Mouse (Mus musculus) right cerebral cortex, postnatal 14 days (tissue): ENCODE data around the gene Trak1.
"Not testable (repeated sequence)": the region's sequence is repeated elsewhere in the genome, so short reads cannot be mapped to it uniquely, and the experiment has no call there.

Source experiments
- DNase-seq: peaks from one replicate; pipeline ENCODE4 v3.0.0; 2022

Gene Trak1

DNA sequence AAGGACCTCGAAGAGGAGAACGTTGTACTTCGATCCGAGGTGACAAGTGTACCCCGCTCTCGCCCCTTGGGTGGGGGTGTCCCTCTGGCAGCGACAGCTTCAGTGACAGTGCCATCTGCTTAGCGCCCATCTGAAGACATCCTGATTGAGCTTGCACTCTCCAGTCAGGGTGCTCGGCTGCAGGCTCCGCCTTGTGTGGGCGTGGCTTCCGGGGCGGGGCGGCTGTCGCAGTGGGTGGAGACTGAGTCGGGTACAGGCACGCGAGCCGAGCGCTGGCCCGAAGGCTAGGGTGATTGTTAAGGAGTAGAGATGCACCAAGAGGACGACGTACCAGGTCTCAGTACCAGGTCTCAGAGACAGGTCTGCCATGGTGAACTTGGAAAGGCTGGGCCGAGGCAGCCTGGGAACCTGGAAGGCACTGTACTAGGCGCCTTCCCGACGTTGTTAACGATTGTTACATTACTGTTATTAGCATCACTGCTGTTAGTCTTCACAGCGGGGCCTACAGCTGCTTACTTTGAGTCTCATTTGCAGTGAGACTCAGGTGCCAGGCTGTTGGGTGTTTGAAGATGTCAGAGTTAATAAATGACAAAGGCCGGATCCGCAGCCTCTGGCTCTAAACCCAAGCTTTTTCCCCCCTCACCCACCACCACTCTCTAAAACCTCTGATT, 146.5 kb downstream of the Trak1 start:
- DNase-seq = no peak

DNA sequence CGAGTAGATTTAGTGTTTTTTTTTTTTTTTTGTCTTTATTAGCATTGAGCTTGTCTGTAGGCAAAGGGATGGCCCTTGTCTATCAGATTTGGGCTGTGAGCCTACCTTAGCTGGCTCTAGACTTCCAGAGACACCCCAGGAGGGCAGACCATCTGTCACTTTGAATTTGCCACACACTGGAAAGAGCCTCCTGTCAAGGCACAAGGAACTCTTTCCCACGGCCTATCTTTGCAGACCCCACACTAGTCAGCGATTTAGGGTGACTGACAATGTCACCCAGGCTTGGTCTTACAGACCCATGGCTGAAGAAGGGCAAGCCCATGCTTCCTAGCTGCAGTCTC, 147.0 kb downstream of the Trak1 start:
- no peak for DNase-seq

- peak; percentile 54 for DNase-seq
Observed at GRCm38 (mm10) chr9:121445364-121445763, 148.1 kb downstream of the Trak1 start.

DNA sequence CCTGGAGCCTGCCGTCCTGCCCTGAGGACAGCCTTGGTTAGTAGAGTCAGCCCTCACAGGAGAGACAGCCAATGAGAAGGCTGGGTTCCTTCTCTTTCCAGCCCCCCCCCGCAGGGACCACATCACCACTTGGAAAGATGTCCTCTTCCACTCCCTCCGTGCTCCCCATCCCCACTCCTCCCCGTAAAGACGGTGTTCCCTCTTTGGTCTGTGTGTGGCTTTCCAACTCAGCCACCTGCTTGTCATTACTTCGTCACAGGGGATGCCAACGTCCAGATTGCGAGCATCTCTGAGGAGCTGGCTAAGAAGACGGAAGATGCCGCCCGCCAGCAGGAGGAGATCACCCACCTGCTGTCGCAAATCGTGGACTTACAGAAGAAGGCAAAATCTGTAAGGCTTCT, 149.1 kb downstream of the Trak1 start:
- DNase-seq = peak; percentile 46

DNA sequence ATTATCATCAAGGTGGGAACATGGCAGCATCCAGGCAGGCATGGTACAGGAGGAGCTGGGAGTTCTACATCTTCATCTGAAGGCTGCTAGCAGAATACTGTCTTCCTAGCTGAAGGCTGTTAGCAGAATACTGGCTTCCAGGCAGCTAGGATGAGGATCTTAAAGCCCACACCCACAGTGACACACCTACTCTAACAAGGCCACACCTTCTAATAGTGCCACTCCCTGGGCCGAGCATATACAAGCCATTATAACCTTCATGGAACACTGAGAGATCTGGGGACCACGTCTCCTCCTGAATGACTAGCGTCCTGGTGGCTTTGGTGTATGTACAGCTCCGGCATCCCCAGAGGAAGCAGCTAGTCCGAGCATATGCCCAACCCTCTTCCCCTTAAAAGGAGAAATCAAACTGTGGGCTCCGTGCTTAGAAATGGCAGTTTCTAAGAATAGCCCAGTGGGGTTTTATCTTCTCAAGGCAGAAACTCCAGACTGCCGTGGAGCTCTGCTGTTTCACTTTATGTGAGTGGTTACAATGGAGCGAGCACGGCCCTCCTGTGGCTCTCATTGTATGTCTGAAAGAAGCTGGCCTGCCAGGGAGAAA, 155.1 kb downstream of the Trak1 start:
- not testable (repeated sequence) for DNase-seq

- no peak for DNase-seq
Observed at GRCm38 (mm10) chr9:121454891-121455290, 157.6 kb downstream of the Trak1 start.

GRCm38 (mm10) chr9:121456739-121457515, 159.6 kb downstream of the Trak1 start:
- DNase-seq = no peak

- peak; percentile 48 for DNase-seq
Observed at GRCm38 (mm10) chr9:121458466-121458865, 161.2 kb downstream of the Trak1 start.

DNA sequence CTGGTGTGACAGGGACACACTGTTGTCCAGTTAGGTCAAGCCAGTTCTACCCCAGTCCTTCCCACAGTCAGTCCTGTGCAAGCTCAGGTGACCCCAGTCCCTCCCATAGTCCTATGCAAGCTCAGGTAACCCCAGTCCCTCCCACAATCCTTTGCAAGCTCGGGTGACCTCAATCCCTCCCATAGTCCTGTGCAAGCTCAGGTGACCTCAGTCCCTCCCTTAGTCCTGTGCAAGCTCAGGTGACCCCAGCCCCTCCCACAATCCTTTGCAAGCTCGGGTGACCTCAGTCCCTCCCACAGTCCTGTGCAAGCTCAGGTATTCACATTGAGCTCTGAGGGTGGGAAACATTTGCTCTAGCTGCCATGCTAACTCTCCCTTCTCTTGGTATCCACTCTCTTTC, 162.6 kb downstream of the Trak1 start:
- no peak for DNase-seq

GRCm38 (mm10) chr9:121460527-121460926, 163.2 kb downstream of the Trak1 start:
- no peak for DNase-seq

DNA sequence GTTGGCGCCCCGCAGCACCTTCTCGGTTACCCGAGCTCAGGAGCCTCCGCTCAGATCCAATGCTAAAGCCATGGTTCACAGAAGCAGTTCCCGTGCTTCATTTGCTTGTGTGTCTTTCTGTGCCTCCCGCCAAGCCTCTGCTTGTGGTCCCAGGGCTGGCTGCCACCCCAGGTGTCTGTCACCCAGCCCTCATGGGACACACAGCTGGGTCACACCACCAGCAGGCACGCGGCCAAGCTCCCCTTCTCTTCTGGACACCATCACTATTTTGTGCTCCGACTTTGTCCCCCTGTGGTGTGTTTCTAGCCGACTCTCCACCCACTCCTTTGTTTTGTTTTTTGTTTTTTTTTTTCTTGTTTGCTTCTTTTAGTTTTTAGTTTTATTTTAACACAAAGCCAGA, 170.2 kb downstream of the Trak1 start:
- no peak for DNase-seq

GRCm38 (mm10) chr9:121469711-121470110, 172.4 kb downstream of the Trak1 start:
- DNase-seq = no peak

GRCm38 (mm10) chr9:121474771-121475170, 177.5 kb downstream of the Trak1 start:
- no peak for DNase-seq

- DNase-seq = no peak
Observed at GRCm38 (mm10) chr9:121475488-121476452, 178.5 kb downstream of the Trak1 start.

DNA sequence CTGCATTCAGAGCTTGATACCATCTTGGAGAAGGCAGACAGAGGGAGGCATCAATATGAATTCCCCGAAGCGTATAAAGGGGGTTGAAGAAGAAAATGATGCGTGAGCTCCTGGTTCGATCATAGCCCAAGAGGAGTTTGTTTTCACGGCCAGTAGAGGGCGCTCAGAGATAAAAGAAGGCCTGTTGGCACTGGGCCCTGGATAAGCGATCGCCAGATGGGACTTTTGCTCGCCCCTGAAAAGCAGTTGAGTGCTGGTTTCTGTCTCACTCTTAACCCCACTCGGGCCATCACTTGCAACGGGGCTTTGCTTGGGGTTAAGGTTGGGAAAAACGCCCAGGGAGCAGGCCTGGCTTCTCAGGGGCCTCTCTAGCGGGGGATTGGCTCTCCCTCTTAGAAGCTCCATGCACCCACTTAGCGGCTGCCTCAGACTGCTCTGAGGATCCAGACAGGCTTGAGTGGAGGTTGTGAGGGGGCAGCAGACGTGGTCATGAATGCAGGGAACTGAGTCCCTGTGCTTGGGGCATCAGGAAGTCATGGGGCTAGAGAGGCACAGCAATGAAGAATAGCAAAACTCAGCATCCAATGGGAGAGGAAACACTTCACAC, 180.1 kb downstream of the Trak1 start:
- DNase-seq = peak; percentile 86

DNA sequence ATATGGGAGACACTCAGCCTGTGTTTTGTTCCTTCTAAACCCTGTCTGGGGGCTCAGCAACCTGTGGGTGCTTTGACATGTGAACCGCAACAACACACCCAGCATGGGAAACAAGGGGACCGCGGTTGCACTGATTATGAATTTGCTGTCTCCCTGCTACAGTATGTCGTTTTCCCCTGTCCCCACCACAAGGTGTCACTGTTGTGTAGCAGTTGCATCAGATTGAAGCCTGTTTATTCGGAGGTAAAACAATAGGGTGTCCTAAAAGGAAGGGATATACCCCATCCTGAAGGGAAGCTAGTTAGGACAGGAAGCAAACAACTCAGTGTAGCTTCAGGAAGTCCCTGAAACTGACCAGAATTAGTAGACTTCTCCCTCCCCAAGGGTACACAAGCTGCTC, 182.2 kb downstream of the Trak1 start:
- peak; percentile 71 for DNase-seq

GRCm38 (mm10) chr9:121487216-121487615, 189.9 kb downstream of the Trak1 start:
- no peak for DNase-seq

- DNase-seq = no peak
Observed at GRCm38 (mm10) chr9:121491592-121492240, 194.4 kb downstream of the Trak1 start.

DNA sequence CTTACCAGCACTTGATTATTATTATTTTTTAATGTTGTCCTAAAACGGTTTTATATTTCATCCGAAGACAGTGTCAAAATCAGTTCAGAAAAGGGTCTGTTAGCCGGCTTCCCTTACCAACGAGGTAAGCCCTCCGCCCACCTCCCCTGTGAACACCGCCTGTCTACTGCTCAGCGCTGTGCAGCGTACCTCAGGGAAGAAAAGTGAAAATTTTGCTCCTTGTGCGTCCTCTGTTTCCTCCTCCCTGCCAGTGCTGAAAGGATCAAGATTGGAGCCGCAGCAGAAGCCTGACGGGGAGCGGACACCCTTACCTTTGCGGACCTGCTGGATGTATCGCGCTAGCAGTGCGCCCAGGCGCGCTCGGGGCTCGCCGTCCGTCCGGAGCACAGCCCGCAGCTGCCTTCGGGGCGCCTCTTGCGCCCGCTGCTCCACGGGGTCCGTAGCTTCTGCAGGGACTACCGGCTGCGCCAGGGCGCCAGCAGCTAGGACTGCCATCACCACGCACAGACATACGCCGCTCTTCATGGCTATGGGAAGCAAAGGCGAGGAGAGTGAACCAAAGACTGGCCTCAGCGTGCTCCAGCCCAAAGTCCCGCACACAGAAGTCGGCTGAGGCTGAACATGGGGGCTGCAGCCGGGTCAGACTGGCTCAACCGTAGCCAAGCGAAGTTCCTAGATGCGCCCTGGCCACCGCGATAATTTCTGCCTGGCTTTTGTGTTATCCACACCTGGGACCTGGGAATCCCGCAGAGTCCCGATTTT, 196.9 kb downstream of the Trak1 start:
- no peak for DNase-seq

DNA sequence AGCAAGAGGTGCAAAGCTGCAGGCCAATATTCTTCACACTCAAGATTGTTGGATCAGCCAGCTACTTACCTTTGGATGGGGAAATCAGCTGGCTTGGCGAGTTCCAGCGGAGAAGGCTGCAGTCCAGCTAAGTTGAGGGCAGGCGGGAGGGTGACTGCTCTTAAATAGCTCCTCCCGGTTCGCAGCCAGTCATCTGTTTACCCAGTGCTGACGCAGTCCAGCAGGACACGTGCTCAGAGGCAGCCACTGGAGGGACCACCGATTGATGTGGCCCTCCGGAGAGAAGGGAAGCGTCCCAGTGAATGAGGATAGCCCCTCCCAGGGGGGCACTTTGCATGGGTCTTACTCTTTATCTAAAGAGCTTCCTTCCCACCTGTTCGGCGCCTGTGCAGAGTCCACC, 198.2 kb downstream of the Trak1 start, which contains the start of gene Cck:
Gene Cck, minus strand, starts transcription at position 166 of the 400 bp plus-strand sequence.
- peak; percentile 52 for DNase-seq

DNA sequence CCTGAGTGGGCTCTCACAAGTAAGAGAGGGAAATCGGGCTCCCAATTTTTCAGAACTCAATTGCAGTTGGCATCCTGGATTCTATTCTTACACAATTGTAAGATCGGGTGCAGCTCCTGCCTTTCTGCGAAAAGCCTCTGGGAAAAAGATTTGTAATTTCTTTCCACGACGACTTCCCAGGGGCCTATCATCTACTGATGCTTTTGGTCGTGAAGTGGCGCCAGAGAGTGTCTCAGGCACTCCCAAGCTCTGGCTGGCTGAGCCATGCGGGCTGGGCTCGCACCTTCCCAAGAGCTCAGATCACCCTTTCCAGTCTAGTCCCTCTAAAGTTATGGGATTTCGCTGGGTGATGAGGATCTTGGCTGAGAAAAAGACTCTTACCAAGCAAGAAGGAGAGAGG, 198.8 kb downstream of the Trak1 start:
- peak; percentile 50 for DNase-seq
